Mouse (Mus musculus): ENCODE measurements around the gene Orai3. TPM values are rescaled to one million over a fixed set of nuclear protein-coding genes. Genes with fewer than 3 reads are reported as not detected.

Gene Orai3
- total and polyA plus RNA-seq, 3 experiments: 37.5 to 47.2 TPM; not detected in 1

- no peak overlapping the region for H3K9ac ChIP-seq (ENCODE audit: control insufficient read depth, low read depth, low read length, poor library complexity, severe bottlenecking)
- H3K36me3 ChIP-seq (ENCODE audit: control insufficient read depth in 1 of 2, insufficient read depth in 2 of 2, low read length in 2 of 2): no peaks in the 10 kb centered on the region
- no peak for TF ChIP-seq GABPA (IDR thresholded peaks at IDR 0.05; ENCODE audit: low read depth, low read length)
- TF ChIP-seq MAFK (IDR thresholded peaks at IDR 0.05; ENCODE audit: borderline replicate concordance, low read depth, low read length): no peak
- peak; percentile 33 for TF ChIP-seq RAD21 (IDR thresholded peaks at IDR 0.05; ENCODE audit: low read depth, low read length)
- TF ChIP-seq ELF1 (IDR thresholded peaks at IDR 0.05; ENCODE audit: low read depth, low read length): no peak
- 0 out of 2 replicates have a peak, but pooled peaks have one; percentile 23 for TF ChIP-seq MXI1 (IDR thresholded peaks at IDR 0.05; ENCODE audit: low read depth, low read length)
- no peak for TF ChIP-seq POLR2A (IDR thresholded peaks at IDR 0.05; ENCODE audit: control insufficient read depth in 1 of 2, insufficient read depth in 1 of 2, low read depth in 1 of 2, low read length in 2 of 2, poor library complexity in 1 of 2)
- peak in 2 of 3 experiments; percentile 27 to 45; a peak in 3 of 6 replicates for TF ChIP-seq CTCF (IDR thresholded peaks at IDR 0.05 in 2 of 3, conservative IDR thresholded peaks at IDR 0.05 in 1 of 3; ENCODE audit: control insufficient read depth in 1 of 3, insufficient read depth in 1 of 3, low read depth in 2 of 3, low read length in 3 of 3, poor library complexity in 1 of 3, severe bottlenecking in 1 of 3)
- no peak for TF ChIP-seq TCF12 (IDR thresholded peaks at IDR 0.05; ENCODE audit: low read depth, low read length)
- 0 out of 2 replicates have a peak, but pooled peaks have one; percentile 24 for TF ChIP-seq MAX (IDR thresholded peaks at IDR 0.05; ENCODE audit: low read length)
- no peak for TF ChIP-seq MAZ (IDR thresholded peaks at IDR 0.05; ENCODE audit: low read depth, low read length)
- TF ChIP-seq MYC (IDR thresholded peaks at IDR 0.05; ENCODE audit: low read depth, low read length): 0 out of 2 replicates have a peak, but pooled peaks have one; percentile 32
- no peak for TF ChIP-seq KAT2A (conservative IDR thresholded peaks at IDR 0.05; ENCODE audit: low read depth, low read length)
- TF ChIP-seq ZC3H11A (IDR thresholded peaks at IDR 0.05; ENCODE audit: low read depth, low read length): 0 out of 2 replicates have a peak, but pooled peaks have one; percentile 2
- no peak for TF ChIP-seq HCFC1 (IDR thresholded peaks at IDR 0.05; ENCODE audit: low read depth, low read length)
- TF ChIP-seq SMC3 (IDR thresholded peaks at IDR 0.05; ENCODE audit: low read depth, low read length): peak; percentile 48
- H3K27me3 ChIP-seq (ENCODE audit: control insufficient read depth in 1 of 2, insufficient read depth in 2 of 2, low read length in 2 of 2): no peaks in the 10 kb centered on the region
- no peaks in the 10 kb centered on the region for H3K9me3 ChIP-seq (replicated peaks; ENCODE audit: insufficient read depth, low read length)
- no peak overlapping the region for H3K27ac ChIP-seq (ENCODE audit: control insufficient read depth, low read depth, low read length)
- no peaks in the 10 kb centered on the region for H3K79me2 ChIP-seq (ENCODE audit: control insufficient read depth, insufficient read depth, low read length, poor library complexity)
- peak; percentile 28 for DNase-seq (ENCODE audit: low read depth, low spot score)
- no peaks in the 10 kb centered on the region for H3K4me1 ChIP-seq (ENCODE audit: control insufficient read depth in 1 of 2, insufficient read depth in 2 of 2, low read length in 2 of 2)
- no peak overlapping the region for H3K4me3 ChIP-seq (ENCODE audit: control insufficient read depth in 1 of 2, insufficient read depth in 1 of 2, low read depth in 2 of 2, low read length in 2 of 2)
Observed at GRCm38 (mm10) chr7:127815954-127816821, 46.6 kb downstream of the Orai3 start.

- H3K9ac ChIP-seq (ENCODE audit: control insufficient read depth, low read depth, low read length, poor library complexity, severe bottlenecking): no peak overlapping the region
- TF ChIP-seq HCFC1 (IDR thresholded peaks at IDR 0.05; ENCODE audit: low read depth, low read length): no peak
- TF ChIP-seq ELF1 (IDR thresholded peaks at IDR 0.05; ENCODE audit: low read depth, low read length): no peak
- TF ChIP-seq TAL1 (IDR thresholded peaks at IDR 0.05; ENCODE audit: low read length): no peak
- H3K36me3 ChIP-seq (ENCODE audit: control insufficient read depth in 1 of 2, insufficient read depth in 2 of 2, low read length in 2 of 2): no peaks in the 10 kb centered on the region
- no peak for DNase-seq (ENCODE audit: low read depth, low spot score)
- H3K4me3 ChIP-seq (ENCODE audit: control insufficient read depth in 1 of 2, insufficient read depth in 1 of 2, low read depth in 2 of 2, low read length in 2 of 2): no peak overlapping the region
- no peaks in the 10 kb centered on the region for H3K4me1 ChIP-seq (ENCODE audit: control insufficient read depth in 1 of 2, insufficient read depth in 2 of 2, low read length in 2 of 2)
- H3K27ac ChIP-seq (ENCODE audit: control insufficient read depth, low read depth, low read length): no peak overlapping the region
- no peaks in the 10 kb centered on the region for H3K79me2 ChIP-seq (ENCODE audit: control insufficient read depth, insufficient read depth, low read length, poor library complexity)
- no peaks in the 10 kb centered on the region for H3K9me3 ChIP-seq (replicated peaks; ENCODE audit: insufficient read depth, low read length)
- H3K27me3 ChIP-seq (ENCODE audit: control insufficient read depth in 1 of 2, insufficient read depth in 2 of 2, low read length in 2 of 2): no peaks in the 10 kb centered on the region
Observed at GRCm38 (mm10) chr7:127817053-127817452, 47.4 kb downstream of the Orai3 start.
